Mouse (Mus musculus): Measurements from ENCODE around the gene Tyw5.

DNA sequence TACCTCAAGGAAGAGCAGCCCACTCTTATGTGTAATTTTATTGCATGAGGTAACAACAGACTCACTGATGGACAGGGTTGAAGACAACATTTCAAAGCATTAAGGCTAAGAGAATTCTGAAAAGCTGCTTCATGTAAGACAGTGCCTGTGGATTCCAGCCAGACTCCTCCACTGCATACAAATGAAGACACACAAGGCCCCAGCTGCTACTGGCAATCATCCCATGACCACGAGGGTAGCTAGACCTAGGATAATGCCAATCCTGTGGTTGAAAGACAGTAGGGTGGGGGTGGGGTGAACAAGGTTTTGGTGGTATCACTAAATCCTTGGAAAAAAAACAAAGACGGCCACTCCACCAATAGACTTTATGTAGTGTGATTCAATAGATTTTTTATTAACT lies 19.0 kb downstream of the Tyw5 start:
- TF ChIP-seq TAL1 (conservative IDR thresholded peaks at IDR 0.05; ENCODE audit: low read depth, low read length): no peak
- no peak for TF ChIP-seq POLR2AphosphoS5 (IDR thresholded peaks at IDR 0.05; ENCODE audit: insufficient replicate concordance, low read depth, low read length)
